Mouse (Mus musculus): ENCODE measurements at regions not wholly inside any gene's neighbourhood (a gene's known extent, or its start where the extent isn't known, plus 50 kb on each side); places are given as distances from the start of the nearest gene placed in this dataset.

DNA sequence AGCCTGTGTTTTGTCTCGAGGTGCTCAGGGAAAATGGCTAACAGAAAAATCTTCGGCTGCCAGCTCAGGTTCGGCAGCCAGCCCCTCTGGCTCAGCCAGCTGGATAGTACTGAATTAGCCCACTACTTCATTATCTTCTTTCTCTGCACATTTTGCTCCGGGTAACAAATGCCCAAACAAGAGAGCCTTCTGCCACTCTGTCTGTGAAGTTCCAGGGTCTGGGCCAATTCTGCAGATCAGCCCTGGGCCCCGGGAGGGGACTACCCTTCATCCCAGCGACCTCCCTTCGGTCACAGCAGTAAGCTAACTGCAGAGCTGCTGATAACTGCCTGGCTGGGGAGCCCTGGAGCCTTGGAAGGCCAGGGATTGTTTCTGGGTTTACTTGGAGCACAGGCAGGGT is 119.6 kb upstream of the Ofcc1 start:
- no peak for DNase-seq (ENCODE audit: low spot score in 2 of 2)

DNA sequence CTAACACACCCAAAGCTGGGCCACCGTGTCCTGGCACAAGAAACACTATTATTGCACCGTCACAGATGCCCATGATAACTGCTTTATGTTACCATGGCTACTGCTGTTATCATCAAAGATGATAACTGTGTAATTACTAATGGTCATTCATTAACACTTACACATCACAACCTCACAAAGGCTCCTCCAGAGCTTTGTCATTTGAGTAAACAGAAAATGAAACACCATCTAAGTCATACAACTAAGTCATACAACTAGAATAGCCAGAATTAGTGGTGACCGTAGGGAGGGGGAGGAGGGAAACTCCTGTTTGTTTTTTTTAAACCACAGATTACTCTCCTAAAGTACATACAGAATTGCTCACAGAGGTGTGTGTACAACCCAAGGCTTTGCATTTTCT is 111.4 kb upstream of the Ofcc1 start:
- DNase-seq (ENCODE audit: low spot score in 2 of 2): no peak

DNA sequence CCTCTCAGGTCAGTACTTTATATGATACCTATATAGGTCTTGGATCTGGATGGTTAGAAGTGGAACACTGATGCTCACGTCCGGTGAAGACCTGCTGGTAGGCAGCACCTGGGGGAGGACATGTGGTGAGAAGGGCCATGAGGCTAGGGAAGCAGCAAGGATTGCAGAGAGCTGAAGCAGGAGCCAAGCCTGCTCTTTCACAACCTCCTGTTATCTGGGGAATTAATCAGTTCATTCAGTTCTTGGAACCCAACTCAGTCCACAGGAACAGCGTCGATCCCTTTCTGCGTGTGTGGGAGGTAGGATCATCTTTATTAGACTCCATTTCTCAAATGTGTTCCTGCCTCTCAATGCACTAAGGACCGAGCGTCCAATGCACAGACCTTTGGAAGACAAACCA is 107.9 kb upstream of the Ofcc1 start:
- no peak for DNase-seq (ENCODE audit: low spot score in 2 of 2)

- no peak for DNase-seq (ENCODE audit: low spot score in 2 of 2)
Observed at GRCm38 (mm10) chr13:40453360-40453759, 92.1 kb upstream of the Ofcc1 start.

- peak in 1 of 2 experiments; percentile 36 for DNase-seq (ENCODE audit: low spot score in 2 of 2)
Observed at GRCm38 (mm10) chr13:40429831-40430230, 68.6 kb upstream of the Ofcc1 start.

- DNase-seq (ENCODE audit: low spot score in 2 of 2): no peak
Observed at GRCm38 (mm10) chr13:40423051-40423450, 61.8 kb upstream of the Ofcc1 start.

GRCm38 (mm10) chr13:40417856-40418255 is 56.6 kb upstream of the Ofcc1 start:
- DNase-seq (ENCODE audit: low spot score in 2 of 2): no peak

DNA sequence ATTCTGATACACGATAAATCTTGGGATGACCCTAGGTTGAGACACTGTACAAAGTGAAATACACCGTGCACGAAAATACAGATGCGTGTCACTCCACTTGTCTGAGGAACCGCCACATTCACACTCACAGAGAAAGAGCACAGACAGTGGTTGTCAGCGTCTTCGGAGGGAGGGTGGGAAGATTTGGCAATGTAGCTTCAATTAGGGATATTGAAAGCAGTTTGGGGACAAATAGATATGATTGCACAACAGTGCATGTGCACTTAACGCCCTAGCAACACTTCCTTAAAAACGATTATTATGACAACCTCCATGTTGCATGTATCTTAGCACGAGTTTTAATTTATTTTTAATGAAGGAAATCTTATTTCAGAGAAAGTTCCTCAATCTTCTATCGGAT is 51.8 kb upstream of the Ofcc1 start:
- no peak for DNase-seq (ENCODE audit: low spot score in 2 of 2)

Data from spleen, postnatal 4 days (tissue).